Mouse (Mus musculus): ENCODE data around the gene Phldb1.

DNA sequence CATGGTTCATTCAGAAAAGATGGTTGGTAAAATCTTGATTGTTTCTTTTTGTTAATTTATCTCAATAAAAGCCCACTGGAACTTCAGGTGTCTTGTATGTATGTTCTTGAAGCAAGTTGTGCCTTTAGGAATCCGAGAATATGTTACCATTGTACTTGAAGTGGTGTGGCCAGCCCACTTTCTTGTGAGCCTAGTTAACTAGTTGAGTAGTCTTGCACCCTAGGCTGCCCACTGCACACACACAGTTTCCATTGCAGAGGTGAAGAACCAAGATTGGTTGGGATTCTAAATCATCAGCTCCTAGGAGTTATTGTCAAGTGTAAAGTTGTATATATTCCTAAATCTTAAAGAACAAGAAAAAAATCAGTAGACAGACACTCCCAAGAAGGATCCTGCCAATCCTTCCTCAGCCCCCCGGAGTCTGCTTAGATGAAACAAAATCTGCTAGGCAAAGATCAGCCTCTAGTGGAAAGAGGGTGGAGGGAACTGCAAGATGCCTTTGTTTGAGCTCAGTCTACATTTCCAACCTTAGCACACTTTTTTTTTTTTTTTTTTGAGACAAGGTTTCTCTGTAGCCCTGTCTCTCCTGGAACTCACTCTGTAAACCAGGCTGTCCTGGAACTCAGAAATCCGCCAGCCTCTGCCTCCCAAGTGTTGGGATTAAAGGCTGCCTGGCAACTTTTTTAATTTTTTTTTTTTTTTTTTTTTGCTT is 94.2 kb downstream of the Phldb1 start:
- TF ChIP-seq POLR2A (IDR thresholded peaks at IDR 0.05; ENCODE audit: insufficient read length, low read depth), result no peak
- no peak for TF ChIP-seq TCF12 (IDR thresholded peaks at IDR 0.05; ENCODE audit: insufficient read depth, poor library complexity, severe bottlenecking)
- TF ChIP-seq MYOG (IDR thresholded peaks at IDR 0.05; ENCODE audit: control insufficient read depth in 1 of 3, insufficient read depth in 1 of 3, insufficient read length in 2 of 3, low read depth in 2 of 3), result no peak
- TF ChIP-seq MYOD1 (IDR thresholded peaks at IDR 0.05; ENCODE audit: control insufficient read depth in 1 of 3, insufficient read length in 2 of 3, low read depth in 2 of 3), result no peak
- TF ChIP-seq E2F4 (IDR thresholded peaks at IDR 0.05; ENCODE audit: insufficient read depth), result no peak

Data from myocyte (in vitro differentiated cells).